Mouse (Mus musculus) T-helper 1 cell (primary cell): Measurements from ENCODE around the gene Lelp1.

Experiments
- in situ Hi-C: fragments of 300-600 bp; cut with MboI, MseI; formaldehyde crosslinking; loops from one replicate; pipeline ENCODE4 v1.15.1; 2025; ENCODE audit warnings: high pct_unique_total_duplicates

Gene Lelp1

GRCm38 (mm10) chr3:92142644-92143043, at the start of gene Lelp1:
Lelp1 (minus strand) TSS chr3:92142744.
- in situ Hi-C loops = no loop called here

DNA sequence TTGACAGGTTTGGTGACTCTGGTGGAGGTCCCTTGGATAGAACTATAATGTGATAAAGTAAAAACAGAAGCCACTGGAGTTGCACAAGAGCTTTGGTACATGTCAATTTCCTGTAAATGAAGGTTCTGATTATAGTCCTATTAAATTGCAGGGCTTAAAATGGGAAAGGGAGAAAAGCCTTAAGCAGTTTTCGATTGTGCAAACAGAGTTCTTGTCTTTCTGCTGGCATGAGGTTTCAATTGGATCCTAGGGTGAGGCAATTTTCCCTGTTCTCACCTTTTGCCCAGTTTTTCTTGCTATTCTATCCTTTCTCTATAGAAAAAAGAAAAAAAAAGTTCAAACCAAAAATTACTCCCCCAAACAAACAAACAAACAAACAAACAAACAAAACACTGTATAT, 34.3 kb upstream of the Lelp1 start:
- in situ Hi-C loops = no loop called here

- in situ Hi-C loops = no loop called here
Observed at GRCm38 (mm10) chr3:92169847-92170246, 27.3 kb upstream of the Lelp1 start.

DNA sequence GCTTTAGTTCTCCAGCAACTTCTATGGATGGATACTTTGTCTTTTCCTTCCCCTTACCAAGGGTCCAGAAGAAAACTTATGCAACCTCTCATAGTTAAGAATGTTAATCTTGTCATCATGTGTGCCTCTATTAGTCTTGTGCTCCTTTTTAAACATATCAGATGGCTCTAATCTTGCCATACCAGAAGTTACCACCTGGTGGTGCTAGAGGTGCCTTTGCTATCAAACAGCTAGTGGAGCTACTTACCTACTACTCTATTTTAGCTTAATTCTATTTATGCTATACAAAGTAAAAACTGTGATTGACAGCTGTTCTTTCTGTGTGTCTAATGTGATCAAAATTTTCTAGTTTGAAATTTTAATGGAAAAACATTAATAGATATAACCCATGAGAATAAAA, 10.8 kb upstream of the Lelp1 start:
- in situ Hi-C loops = loop anchor here (10.0 kb wide), 1 partner anchor 451 kb away; the partner anchor contains the start of gene 2210017I01Rik

- in situ Hi-C loops = loop anchor here (10.0 kb wide), 1 partner anchor 454 kb away; the partner anchor contains the start of gene 2210017I01Rik
Observed at GRCm38 (mm10) chr3:92150631-92151277, 8.2 kb upstream of the Lelp1 start.

GRCm38 (mm10) chr3:92147913-92148312, 5.4 kb upstream of the Lelp1 start:
- in situ Hi-C loops = no loop called here

- in situ Hi-C loops = no loop called here
Observed at GRCm38 (mm10) chr3:92147420-92147819, 4.9 kb upstream of the Lelp1 start.

DNA sequence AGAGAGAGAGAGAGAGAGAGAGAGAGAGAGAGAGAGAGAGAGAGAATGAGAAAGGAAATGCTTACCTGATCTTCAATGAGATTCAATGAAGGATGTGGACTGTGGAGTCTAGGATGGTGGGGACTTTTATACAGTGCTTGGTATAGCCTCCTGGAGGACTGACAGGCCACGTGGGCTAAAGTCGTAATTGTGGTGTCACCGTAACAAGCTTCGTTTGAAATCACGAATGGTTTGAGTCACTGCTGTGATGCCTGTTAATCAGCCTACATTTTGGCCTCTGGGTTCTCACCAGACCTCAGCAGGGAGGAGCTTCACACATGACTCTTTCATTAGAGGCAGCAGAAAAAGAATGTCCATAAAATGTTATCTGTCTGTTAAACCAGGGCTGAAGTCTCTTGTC, 18.7 kb downstream of the Lelp1 start, which contains the start of gene Prr9:
TSS of gene Prr9 (minus strand) at position 101 of the 400 bp plus-strand sequence.
- in situ Hi-C loops = no loop called here

GRCm38 (mm10) chr3:92120902-92121301, 21.6 kb downstream of the Lelp1 start:
- in situ Hi-C loops = no loop called here

GRCm38 (mm10) chr3:92117930-92118329, 24.6 kb downstream of the Lelp1 start:
- in situ Hi-C loops = no loop called here

GRCm38 (mm10) chr3:92111526-92111925, 31.0 kb downstream of the Lelp1 start:
- in situ Hi-C loops = no loop called here

DNA sequence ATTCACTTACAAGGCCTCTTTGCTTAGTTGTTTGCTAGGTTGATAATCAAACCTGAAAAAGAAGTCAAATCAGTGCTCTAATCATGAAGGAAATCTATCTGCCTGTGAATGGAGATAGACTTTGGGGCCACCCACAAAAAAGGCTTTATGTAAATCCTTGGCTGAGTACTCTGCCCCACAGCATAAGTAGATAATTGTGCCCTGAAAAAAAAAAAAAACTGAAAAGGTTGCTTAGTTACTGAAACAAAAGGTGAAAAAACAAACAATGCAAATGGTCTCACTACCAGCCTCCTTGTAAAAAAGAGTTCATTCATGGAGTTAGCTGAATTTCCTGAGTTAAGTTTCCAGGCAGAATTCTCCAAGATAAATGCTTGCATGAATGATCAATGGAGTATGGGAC, 31.8 kb downstream of the Lelp1 start:
- in situ Hi-C loops = no loop called here

DNA sequence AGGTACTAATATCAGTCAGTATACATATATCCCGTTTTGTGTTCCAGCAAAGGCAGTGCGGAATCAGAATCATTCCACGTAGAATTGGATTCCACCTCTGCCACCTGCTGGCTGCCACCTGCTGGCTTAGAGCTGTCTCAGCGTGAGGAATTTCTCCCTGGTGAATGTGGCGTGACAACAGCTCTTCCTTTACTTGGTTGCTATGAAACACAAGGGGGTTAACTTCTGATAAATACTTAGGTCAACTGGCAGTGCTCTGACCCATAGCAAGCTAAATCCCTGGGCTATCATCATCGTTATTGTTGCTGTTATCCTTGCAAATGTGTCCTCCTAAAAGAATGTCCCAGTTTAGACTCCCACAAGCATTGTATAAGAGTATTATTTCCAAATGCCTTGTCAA, 36.0 kb downstream of the Lelp1 start:
- in situ Hi-C loops = no loop called here
